Mouse (Mus musculus): ENCODE data around the gene Ppm1b.

The Ppm1b gene

DNA sequence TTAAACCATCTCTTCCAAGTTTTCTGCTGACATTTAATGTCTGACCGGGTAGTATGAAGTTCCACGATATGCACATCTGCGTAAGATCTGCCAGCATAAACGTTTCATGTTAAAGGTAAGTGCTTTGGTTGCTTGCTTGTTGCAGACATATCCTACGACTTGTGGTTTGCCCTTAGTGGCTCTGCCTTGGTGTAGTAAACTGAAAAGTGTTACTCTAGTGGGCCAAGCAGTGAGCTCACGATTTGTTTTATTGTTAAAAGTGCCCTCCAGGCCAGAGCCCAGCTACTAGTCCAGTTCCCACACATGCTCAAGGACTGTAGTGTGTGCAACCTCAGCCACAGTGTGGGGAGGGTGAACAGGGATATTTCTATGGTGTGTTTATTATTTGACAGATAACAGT, 69.9 kb downstream of the Ppm1b start:
- DNase-seq: no peak

DNA sequence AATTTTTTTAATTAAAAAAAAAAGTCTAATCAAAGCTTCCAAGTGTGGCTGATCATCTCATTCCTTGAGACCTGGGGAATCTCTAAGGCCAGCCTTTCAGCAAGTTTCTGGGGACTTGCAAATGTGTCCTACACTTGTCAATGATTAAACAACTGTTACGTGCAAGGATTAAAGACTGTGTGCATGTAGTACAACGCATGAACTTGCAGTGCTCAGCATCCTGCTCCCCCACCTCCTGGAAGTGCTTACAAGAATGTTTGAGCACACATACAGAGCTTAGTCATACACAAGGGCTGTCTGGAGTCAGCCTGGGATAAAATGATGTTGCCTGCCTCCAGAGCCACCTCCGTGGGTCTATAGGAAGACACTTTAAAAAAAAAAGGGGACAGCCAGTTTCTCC, 70.7 kb downstream of the Ppm1b start:
- DNase-seq: no peak

DNA sequence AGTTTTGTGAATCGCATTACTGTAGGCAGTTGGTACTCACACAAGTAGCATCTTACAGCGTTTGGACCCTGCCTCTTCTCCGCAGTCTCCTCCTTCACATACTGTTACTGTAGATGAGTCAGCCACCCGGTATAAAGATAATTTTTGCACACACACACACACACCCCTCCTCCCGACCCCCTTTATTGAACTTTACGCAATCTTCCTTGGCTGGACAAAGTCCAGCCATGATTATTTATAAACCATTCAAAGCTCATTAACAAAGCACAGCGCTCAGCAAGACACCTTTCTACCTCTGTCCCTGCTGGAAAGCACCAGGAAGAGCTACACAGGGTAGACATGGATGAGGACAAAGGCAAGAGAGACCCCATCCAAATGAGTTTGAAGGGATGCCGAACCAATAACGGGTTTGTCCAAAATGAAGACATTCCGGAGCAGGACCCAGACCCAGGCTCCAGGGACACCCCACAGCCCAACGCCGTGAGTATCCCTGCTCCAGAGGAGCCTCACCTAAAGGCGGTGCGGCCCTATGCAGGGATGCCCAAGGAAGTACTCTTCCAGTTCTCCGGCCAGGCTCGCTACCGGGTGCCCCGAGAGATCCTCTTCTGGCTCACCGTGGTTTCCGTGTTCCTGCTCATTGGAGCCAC, 71.7 kb downstream of the Ppm1b start, which contains the start of gene Slc3a1:
Slc3a1 (plus strand) TSS at position 284 of the 647 bp plus-strand sequence.
- DNase-seq: no peak

DNA sequence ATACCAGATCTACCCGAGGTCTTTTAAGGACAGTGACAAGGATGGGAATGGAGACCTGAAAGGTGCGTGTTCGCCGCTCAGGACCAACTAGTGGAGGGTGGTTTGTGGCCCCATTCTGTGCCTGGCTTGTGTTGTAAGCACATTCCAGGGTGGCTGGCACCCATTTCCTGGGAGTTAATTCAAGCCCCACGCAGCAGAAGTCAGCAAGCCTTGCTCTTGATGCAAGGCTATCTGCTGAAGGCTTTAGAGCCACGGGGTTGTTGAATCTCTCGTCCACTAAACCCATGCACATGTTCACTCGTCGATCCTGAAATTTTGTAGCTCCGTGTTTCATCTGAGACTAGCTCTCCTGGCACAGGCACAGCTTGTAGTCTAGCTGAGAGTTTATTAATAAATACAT, 72.3 kb downstream of the Ppm1b start:
- no peak for DNase-seq

DNA sequence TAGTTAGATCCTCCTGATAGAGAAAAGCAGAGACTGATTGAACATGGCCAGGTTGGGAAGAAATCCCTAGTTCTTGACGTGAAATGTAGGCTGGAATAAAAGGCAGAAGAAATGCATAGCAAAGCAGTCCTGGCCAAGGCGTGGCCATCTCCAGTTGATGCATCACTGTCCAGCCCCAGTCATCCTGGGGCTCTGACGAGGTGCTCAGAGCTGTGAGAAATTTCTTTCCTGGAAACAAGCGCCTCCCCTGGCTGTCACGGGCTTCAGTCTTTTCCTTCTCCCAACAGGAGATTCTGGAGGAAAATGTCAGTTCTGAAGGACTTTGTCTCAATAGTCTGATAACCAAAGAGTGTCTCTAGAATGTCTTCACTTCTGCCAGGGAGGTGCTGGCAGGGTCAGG, 74.1 kb downstream of the Ppm1b start:
- no peak for DNase-seq

DNA sequence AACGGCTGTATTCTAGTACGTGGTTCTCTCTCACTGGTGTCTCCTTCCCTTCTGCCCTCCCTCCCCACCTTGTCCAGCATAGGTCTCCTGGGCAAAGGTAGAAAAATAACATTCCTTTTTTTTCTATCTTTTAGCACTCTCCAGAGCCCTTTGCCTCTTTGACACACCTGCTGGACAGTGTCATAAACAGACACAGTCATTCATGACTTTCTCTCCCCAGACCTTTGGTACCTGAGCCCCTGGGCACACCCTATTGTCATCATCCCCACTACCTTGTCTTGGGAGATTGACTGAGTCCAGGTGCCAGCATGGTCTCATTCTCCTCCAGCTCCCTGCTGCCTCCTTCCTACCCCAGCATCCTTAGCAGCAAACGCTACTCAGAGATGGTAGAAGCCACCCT, 76.5 kb downstream of the Ppm1b start:
- DNase-seq: no peak

DNA sequence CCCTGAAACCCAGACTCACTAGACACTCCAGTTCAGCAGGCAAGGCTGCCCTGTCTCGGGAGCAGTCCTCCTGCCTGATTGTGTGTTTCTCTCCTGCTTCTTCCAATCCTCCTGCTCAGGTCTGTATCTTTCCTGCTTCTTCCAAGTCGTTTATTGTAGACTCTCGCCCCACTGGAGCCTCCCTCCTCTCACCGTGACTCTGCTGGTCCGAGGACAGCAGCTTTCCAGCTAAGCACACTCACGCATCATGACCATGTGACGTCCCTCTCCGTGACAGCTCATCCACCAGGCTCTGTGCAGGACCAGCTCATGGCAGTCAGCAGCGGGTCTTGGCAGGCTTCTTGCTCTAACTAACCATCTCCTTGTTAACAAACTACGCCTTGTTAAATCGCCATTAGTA, 77.5 kb downstream of the Ppm1b start:
- no peak for DNase-seq

DNA sequence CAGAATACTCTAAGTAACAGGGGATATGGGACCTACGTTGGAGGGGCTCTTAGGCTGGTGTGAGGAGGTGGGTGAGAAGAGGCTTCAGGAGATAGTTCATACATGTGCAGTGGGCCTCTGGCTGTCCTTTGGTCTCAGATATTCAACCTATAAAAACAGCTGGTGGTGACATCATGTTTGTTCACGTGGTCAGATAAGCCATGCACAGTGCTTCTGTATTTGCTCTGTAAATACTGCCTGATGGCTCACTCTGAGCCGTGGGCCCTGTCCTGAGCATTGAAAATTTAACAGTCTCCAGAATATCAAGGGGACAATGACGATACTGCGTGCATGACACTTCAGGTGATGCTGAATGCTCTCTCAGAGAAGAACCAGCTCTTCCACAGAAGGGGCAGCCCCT, 81.3 kb downstream of the Ppm1b start:
- no peak for DNase-seq

DNA sequence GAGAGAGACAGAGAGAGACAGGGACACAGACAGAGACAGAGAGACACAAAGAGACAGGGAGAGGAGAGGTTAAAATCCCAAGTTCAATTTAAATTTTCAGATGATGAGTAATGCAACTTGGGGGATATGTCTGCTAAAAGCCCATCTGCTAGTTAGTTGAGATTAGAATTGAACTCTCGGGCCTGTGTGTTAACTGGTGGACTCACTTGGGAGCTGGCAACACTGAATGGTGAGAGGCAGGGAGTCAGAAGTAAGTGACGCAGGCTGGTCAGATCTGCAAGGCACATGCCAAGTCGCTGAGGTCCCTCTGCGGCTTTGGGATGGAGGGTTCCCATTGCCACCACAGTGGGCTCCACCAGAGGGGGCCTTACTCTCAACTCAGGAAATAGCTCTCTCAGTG, 81.8 kb downstream of the Ppm1b start:
- DNase-seq: no peak

DNA sequence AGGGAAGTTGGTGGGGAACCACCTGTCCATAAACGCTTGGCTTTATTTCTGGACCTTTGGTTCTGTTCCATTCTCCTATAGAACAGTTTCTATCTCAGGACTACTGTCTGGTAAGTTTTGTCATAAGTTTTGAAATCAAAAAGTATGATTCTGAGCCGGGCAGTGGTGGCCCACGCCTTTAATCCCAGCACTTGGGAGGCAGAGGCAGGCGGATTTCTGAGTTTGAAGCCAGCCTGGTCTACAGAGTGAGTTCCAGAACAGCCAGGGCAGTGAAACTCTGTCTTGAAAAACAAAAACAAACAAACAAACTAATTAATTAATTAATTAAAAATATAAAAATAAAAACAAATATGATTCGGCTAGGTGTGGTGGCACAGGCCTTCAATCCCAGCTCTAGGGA, 82.2 kb downstream of the Ppm1b start:
- no peak for DNase-seq

DNA sequence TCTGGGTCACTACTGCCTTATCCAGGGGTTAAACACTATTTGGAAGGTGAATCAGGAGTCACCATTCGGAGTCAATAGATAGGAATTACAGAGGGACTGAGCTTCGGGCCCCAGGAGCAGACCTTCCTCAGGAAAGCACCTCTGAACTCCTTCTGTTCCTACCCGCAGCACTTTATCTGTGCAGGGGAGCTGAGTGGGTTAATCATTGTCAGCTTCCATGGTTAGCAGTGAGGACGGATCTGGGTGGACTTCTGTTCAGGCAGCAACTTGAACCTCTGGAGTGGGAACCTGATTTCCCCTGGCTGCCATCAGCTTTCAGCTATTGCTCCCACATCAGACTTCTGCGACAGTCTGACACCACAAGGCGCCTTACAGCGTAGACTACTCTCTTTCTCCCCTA, 84.4 kb downstream of the Ppm1b start:
- no peak for DNase-seq

DNA sequence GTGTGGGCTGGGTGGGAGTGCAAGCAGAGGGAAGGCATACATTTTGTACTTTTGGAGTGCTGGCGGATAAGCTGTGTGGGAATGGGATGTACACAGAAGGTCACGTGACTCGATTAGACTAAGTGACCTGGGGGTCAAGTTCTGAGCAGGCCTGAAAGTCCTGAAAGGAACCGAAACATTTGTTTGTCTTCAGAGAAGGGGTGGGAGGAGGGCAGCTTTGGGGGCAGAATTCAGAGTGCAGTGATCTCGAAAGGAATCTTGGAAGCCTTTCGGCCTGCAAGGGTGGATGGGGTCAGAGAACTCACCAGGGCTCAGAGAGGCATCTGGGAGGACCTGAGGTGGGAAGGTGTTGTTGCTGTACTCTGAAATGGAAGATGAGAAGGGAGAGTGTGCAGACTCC, 85.9 kb downstream of the Ppm1b start:
- no peak for DNase-seq

DNA sequence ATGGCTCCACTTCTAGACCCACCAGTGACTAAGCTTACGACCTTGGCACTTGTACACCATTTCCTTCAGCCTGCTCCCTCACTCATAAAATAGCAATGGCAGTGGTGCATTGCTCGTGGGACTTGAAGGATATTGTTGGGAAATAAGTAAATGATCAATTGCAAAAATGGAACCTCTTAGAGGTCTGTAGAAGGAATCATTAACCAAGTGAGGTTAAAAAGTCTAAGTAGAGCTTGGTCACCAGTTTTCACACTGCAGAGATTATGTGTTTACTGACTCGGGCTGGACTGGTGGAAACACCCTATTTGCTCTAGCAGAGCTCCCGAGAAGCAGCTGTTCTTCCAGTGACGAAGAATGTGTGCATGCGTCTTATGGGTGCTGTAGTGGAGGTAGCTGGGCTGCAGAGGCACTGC, 86.9 kb downstream of the Ppm1b start:
- no peak for DNase-seq

DNA sequence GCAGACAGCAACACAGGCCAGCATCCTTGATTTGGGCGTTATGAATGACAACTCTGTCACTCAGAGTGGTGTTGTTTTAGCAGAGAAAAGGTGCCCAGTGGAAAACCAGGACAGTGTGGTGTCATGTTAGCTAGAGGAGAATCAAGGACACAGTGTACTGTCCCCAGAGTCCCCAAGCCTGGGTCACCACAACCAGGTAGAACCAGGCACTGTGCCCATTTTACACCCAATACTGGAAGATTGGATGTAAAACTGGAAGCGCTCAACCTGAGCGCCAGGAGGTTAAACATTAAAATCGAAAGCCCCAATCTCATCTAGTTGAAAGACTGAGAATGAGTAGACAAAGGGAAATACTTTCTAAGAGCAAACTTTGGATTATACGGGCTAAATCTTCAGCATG, 87.9 kb downstream of the Ppm1b start:
- DNase-seq: no peak

DNA sequence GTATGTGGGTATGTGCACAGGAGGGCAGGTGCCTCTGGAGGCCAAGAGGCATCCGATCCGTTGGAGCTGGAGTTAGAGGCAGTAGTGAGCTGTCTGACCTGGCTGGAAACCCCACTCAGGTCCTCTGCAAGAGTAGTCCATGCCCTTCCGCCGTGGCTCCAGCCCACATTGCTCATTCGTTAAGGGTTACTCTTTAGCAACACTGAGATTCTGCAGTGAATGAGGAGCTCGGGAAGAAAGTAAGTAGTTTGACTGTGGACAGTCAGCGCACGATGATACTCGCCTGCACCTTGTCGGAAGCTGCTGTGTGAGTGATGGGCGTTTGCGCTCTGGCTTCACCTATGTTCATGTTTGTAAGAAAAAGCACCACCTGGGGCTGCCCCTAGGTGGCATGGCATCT, 88.6 kb downstream of the Ppm1b start:
- no peak for DNase-seq

DNA sequence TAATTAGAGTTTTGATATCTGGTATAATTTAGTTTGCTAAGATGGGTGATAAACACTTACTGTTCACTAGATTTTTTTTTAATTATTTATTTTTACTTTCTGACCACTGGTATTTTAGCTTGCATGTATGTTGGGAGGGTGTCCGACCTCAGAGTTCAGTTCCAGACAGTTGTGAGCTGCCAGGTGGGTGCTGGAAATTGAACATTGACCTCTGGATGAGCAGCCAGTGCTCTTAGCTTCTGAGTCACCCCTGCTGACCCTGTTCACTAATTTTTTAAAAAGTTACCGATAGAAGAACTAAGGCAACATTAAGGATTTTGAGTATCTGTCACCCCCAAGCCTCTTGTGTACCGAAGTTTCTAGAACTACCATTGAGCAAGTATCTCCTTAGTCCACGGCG, 91.8 kb downstream of the Ppm1b start:
- no peak for DNase-seq

DNA sequence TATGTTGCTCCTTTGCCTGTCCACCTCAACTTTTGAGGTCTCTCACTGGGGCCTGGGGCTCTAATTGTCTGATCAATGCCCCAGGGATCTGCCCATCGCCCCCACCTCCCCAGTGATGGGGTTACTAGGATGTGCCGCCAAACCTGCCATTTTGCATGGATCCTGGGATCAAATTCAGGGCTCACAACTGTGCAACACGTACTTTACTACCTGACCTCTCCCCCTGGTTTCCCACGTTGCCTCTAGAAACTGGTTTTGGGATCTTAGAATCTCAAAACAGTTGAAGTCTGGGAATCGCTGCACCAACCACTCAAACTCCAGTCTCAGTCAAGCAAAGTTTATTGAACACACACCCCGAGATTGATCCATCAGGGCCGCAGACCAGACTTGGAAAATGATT, 101.7 kb downstream of the Ppm1b start:
- no peak for DNase-seq

DNA sequence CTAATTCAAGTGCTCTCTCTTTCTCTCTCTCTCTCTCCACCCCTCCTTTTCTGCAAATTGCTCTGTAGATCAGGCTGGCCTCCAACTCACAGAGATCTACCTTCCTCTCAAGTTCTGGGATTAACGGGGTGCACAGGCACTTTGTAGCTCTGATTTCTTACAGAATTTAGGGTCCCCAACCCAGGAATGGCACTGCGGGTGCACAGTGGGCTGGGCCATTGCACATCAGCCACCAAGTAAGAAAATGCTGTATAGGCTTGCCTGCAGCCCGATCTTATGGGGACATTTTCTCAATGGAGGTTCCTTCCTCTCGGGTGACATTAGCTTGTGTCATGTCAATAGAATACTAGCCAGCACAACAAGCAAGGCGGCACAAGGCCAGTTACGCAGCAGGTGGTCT, 102.6 kb downstream of the Ppm1b start:
- DNase-seq: no peak

DNA sequence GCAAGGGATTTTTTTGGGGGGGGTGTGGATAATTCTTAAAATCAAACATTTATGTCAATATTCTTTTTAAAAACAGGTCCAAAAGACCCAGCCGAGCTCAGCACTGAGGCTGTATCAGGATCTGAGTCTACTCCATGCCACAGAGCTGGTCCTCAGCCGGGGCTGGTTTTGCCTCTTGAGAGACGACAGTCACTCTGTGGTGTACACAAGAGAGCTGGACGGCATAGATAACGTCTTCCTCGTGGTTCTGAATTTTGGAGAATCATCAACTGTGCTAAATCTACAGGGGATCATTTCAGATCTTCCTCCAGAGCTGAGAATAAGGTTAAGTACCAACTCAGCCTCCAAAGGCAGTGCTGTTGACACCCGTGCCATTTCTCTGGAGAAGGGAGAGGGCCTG, 107.0 kb downstream of the Ppm1b start:
- DNase-seq: no peak

DNA sequence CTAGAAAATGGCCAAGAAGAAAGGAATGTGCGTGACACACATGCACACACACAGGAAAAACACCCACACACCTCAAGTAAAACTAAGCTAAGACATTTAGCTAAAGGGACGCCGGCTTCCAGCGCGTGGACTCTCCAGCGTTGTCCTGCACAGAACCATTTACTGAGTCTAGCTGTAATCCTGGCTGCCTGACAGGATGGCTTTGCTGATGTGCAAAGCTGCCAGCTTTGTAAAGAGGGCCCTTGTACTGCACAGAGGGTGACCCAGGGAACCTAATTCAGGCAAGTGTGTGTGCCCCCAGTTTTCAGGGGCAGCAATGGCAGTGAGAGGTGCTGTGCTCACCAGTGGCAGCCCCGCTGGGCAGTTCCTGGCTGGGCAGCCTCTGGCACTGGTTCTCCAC, 110.8 kb downstream of the Ppm1b start:
- no peak for DNase-seq

DNA sequence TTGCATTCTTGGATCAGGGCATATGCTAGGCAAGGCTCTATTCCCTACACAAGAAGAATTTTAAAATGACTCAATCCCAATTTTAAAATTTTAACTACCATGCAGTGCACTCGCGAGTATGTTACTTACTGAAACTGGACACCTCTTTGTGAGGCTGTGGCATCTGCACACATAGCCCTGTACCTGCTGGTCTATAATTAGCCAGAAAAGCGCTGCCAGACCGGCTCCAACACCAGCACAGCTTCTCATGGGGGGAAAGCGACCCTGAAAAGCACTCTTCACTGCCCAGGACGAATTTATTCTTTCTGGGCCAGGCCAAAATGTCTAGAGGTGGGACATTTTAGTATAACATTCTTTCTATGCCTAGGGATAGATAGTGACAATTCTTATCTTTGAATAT, 114.1 kb downstream of the Ppm1b start:
- DNase-seq: no peak

DNA sequence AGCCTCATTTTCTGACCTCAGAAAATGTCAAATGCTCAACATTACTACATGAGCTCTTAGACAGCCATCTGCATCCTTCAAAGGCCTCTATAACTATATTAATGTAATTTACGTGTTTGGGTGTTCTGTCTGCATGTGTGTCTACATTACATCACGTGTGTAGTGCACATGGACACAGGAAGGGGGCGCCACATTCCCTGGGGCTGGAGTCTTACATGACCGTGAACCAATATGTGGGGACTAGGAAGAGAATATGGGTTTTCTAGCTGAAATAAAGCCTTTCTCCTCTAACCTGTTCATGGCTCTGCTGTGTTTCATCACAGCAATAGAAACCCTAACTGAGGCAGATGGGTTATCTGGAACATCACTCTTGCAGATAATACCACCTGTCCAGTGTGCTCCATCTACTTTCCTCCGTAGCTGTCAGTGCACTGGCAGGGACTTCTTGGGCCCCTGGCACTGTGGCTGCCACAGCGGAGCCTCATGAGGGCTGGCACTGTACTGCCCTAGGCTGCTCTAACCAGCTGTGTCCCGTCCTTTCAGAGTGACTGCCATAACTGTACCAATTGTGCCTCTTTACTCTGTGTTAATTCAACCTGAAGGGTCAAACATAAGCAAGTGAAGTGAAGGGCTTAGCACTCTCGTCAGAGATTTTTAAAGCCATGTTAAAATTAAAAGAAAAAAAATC, 114.7 kb downstream of the Ppm1b start:
- no peak for DNase-seq

DNA sequence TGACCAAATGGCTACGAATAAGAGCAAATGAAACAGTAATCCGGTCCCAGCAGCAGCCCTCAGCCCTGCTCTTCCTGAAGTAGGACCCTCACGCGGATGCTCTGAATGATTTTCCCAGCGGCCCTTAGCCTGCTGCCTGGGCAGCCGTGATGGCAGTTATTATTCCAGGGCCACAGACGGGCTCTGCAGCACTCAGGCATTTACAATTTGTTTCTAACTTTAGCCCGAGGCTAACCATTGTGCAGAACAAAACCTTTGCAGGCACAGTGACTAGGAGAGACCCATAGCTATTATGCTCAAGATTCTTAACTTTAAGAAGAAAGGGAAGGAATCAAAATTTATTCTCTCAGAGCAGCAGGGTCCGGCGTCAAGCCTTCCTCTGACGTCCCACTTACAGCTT, 115.8 kb downstream of the Ppm1b start:
- DNase-seq: no peak

DNA sequence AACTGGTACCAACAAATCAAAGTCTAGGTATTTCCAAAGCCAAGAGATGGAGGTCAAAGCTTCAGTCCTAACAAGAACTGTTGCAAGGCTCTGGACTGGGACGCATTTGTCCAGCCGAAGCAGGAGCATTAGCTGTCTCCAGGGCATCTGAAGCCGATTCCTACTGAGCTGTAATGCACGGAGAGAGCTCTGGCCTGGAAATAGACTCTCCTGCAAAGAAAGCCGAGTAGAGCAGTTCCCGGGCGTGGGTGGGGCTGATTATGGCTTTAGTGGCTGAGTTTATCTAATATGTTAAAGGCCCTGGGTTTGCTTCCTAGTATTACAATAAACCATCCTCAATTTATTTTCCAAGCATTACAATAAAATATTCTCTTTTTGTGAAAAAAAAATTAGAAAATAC, 116.7 kb downstream of the Ppm1b start:
- DNase-seq: no peak

All from thymus, postnatal 25 days (tissue).